In the genomic region with DNA sequence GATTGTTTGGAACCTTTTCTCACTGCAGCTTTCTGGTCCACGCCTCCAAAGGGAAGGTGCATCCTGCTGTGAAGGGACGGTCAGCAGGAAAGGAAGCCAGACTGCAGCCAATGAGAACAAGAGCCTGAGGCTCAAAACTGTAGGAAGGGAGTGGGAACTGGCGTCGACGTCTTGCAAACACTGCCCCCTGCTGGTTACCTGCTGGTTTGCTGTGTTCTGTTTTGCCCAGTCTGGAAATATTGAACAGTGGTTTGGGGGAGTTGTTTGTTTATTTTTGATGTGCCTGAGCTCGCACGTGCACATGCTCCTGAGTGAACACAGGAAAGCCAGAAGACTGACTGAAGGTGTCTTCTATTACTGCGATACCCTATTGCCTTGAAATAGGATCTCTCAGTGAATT, we compare ENCODE assay signal across 9 mouse cellular contexts. TPM values are rescaled to one million over a fixed set of nuclear protein-coding genes. Genes with fewer than 3 reads are reported as not detected.
DNase-seq lines count a peak whose midpoint lies in the region; ATAC-seq and TF ChIP-seq lines count a peak whose summit lies in the region.
"Had no signal": no experiment of that assay in that cellular context is flagged by ENCODE, and none has a peak within 500 bp of the region (broad histone marks: within the 10 kb centered on the region; RNA-seq: fewer than 3 reads in every experiment).

No protein-coding gene starts in this region.

- no peaks in the 10 kb centered on the region for H3K36me3 ChIP-seq in ES-Bruce4 (ENCODE audit: control insufficient read depth, insufficient read depth, low read length, poor library complexity, severe bottlenecking)
- H3K36me3 ChIP-seq in forebrain, embryonic 14.5 days (ENCODE audit: control insufficient read depth, insufficient read depth, low read length) = no peaks in the 10 kb centered on the region
- H3K36me3 ChIP-seq in hindbrain, embryonic 13.5 days = no peaks in the 10 kb centered on the region
- H3K36me3 ChIP-seq: heart, embryonic 15.5 days had no signal

- no peak overlapping the region for H3K27ac ChIP-seq in ES-Bruce4 (ENCODE audit: insufficient read depth, low read length)
- H3K27ac ChIP-seq in forebrain, embryonic 14.5 days (ENCODE audit: low read depth, low read length) = no peak overlapping the region
- no peak overlapping the region for H3K27ac ChIP-seq in hindbrain, embryonic 13.5 days
- H3K27ac ChIP-seq: heart, embryonic 15.5 days had no signal

- no peak for TF ChIP-seq POLR2A in ES-Bruce4 (IDR thresholded peaks at IDR 0.05; ENCODE audit: insufficient read depth, low read length)

- H3K4me1 ChIP-seq in ES-Bruce4 (ENCODE audit: control insufficient read depth, insufficient read depth, low read length) = peaks cover 3% of the 10 kb centered on the region
- no peaks in the 10 kb centered on the region for H3K4me1 ChIP-seq in forebrain, embryonic 14.5 days (ENCODE audit: control insufficient read depth, insufficient read depth, low read length)
- no peaks in the 10 kb centered on the region for H3K4me1 ChIP-seq in hindbrain, embryonic 13.5 days (replicated peaks)
- H3K4me1 ChIP-seq: heart, embryonic 15.5 days had no signal

- no peak for TF ChIP-seq EP300 in ES-Bruce4 (IDR thresholded peaks at IDR 0.05; ENCODE audit: insufficient read depth, low read depth, low read length)

- peak; percentile 57 for DNase-seq in c-Kit-positive CD71-negative TER-119-negative erythroid progenitor cells, embryonic 14.5 days (ENCODE audit: low read depth)
- peak; percentile 80 for DNase-seq in forebrain, embryonic 14.5 days (ENCODE audit: low spot score)
- peak; percentile 84 to 85 for DNase-seq in layer of hippocampus, postnatal 10 days (ENCODE audit: low spot score in 2 of 2)
- DNase-seq in lung, postnatal 4 days = peak; percentile 77 to 86
- DNase-seq in right cerebral cortex, adult 18-20 months = peak; percentile 77
- peak; percentile 62 for DNase-seq in urinary bladder, adult 18-20 months (ENCODE audit: low spot score in 2 of 2)

- peak; percentile 58; the same call in 1 of the 2 replicates for ATAC-seq in forebrain, embryonic 14.5 days
- ATAC-seq in hindbrain, embryonic 13.5 days (ENCODE audit: low FRiP score) = 0 out of 2 replicates have a peak, but pooled peaks have one; percentile 52

- no peak overlapping the region for H3K9ac ChIP-seq in ES-Bruce4 (ENCODE audit: low read depth, poor library complexity, severe bottlenecking)
- H3K9ac ChIP-seq in forebrain, embryonic 14.5 days (ENCODE audit: low read length) = no peak overlapping the region
- no peak overlapping the region for H3K9ac ChIP-seq in hindbrain, embryonic 13.5 days
- H3K9ac ChIP-seq: heart, embryonic 15.5 days had no signal

- peaks cover 8% of the 10 kb centered on the region for H3K9me3 ChIP-seq in ES-Bruce4 (replicated peaks; ENCODE audit: control insufficient read depth, insufficient read depth, low read length, poor library complexity, severe bottlenecking)
- H3K9me3 ChIP-seq in forebrain, embryonic 14.5 days (replicated peaks; ENCODE audit: control insufficient read depth, low read length) = no peaks in the 10 kb centered on the region
- no peaks in the 10 kb centered on the region for H3K9me3 ChIP-seq in hindbrain, embryonic 13.5 days
- H3K9me3 ChIP-seq: heart, embryonic 15.5 days had no signal

- 11% methylated on average over 8 of the region's 8 CpGs for WGBS in forebrain, embryonic 14.5 days
- 13% methylated on average over 8 of the region's 8 CpGs for WGBS in hindbrain, embryonic 13.5 days

- no peaks in the 10 kb centered on the region for H3K27me3 ChIP-seq in ES-Bruce4 (ENCODE audit: control insufficient read depth, insufficient read depth, low read length, poor library complexity, severe bottlenecking)
- H3K27me3 ChIP-seq in forebrain, embryonic 14.5 days (replicated peaks; ENCODE audit: control insufficient read depth, insufficient read depth, low read length) = no peaks in the 10 kb centered on the region
- no peaks in the 10 kb centered on the region for H3K27me3 ChIP-seq in hindbrain, embryonic 13.5 days
- H3K27me3 ChIP-seq: heart, embryonic 15.5 days had no signal

- no peak overlapping the region for H3K4me2 ChIP-seq in forebrain, embryonic 14.5 days (ENCODE audit: low read length)
- no peak overlapping the region for H3K4me2 ChIP-seq in hindbrain, embryonic 13.5 days
- H3K4me2 ChIP-seq: heart, embryonic 15.5 days had no signal

- no peak overlapping the region for H3K4me3 ChIP-seq in ES-Bruce4 (ENCODE audit: low read depth, low read length)
- H3K4me3 ChIP-seq in forebrain, embryonic 14.5 days (ENCODE audit: low read depth, low read length) = no peak overlapping the region
- H3K4me3 ChIP-seq in hindbrain, embryonic 13.5 days = no peak overlapping the region
- H3K4me3 ChIP-seq: heart, embryonic 15.5 days had no signal

- TF ChIP-seq CTCF in ES-Bruce4 (IDR thresholded peaks at IDR 0.05; ENCODE audit: low read depth, low read length) = peak; percentile 84

RNA-seq across cellular contexts. Expression of a gene that starts 1.4 kb away (rescaled TPM):
- polyA plus RNA-seq in ES-Bruce4 (2011; ENCODE audit: insufficient read depth, insufficient read length, low read depth, missing spikeins) = not detected in 2 replicates
- polyA plus RNA-seq in forebrain, embryonic 14.5 days (2014; fragmentation: Nextera tagmentation; extraction: Ambion mirVana) = not detected in 2 replicates
- polyA plus RNA-seq in hindbrain, embryonic 13.5 days (2015; fragmentation: Nextera tagmentation; extraction: Ambion mirVana) = not detected in 2 replicates
- total RNA-seq in layer of hippocampus, postnatal 10 days (2021) = not detected
- polyA plus RNA-seq: heart, embryonic 15.5 days had no signal

RNA-seq across cellular contexts. Expression of a gene that starts 26.0 kb away (rescaled TPM):
- not detected in 2 replicates for polyA plus RNA-seq in ES-Bruce4 (2011; ENCODE audit: insufficient read depth, insufficient read length, low read depth, missing spikeins)
- 0.96 and 1.5 TPM in 2 replicates for polyA plus RNA-seq in forebrain, embryonic 14.5 days (2014; fragmentation: Nextera tagmentation; extraction: Ambion mirVana)
- 1.8 and 1.9 TPM in 2 replicates for polyA plus RNA-seq in hindbrain, embryonic 13.5 days (2015; fragmentation: Nextera tagmentation; extraction: Ambion mirVana)
- 1 to 10 TPM in 1 of 2 experiments, under 1 TPM in 1; 0.98 to 1.2 TPM for total RNA-seq in layer of hippocampus, postnatal 10 days (2021)

RNA-seq across cellular contexts. Expression of a gene that starts 33.2 kb away (rescaled TPM):
- polyA plus RNA-seq in ES-Bruce4 (2011; ENCODE audit: insufficient read depth, insufficient read length, low read depth, missing spikeins) = not detected in 2 replicates
- polyA plus RNA-seq in forebrain, embryonic 14.5 days (2014; fragmentation: Nextera tagmentation; extraction: Ambion mirVana) = 4.1 and 4.5 TPM in 2 replicates
- 5.9 and 7.3 TPM in 2 replicates for polyA plus RNA-seq in hindbrain, embryonic 13.5 days (2015; fragmentation: Nextera tagmentation; extraction: Ambion mirVana)
- 1 to 10 TPM; 3.0 to 3.2 TPM for total RNA-seq in layer of hippocampus, postnatal 10 days (2021)

RNA-seq across cellular contexts. Expression of a gene that starts 53.6 kb away (rescaled TPM):
- not detected in 2 replicates for polyA plus RNA-seq in ES-Bruce4 (2011; ENCODE audit: insufficient read depth, insufficient read length, low read depth, missing spikeins)
- not detected in 2 replicates for polyA plus RNA-seq in forebrain, embryonic 14.5 days (2014; fragmentation: Nextera tagmentation; extraction: Ambion mirVana)
- not detected in 2 replicates for polyA plus RNA-seq in hindbrain, embryonic 13.5 days (2015; fragmentation: Nextera tagmentation; extraction: Ambion mirVana)
- not detected for total RNA-seq in layer of hippocampus, postnatal 10 days (2021)

RNA-seq across cellular contexts. Expression of a gene that starts 53.6 kb away (rescaled TPM):
- polyA plus RNA-seq in ES-Bruce4 (2011; ENCODE audit: insufficient read depth, insufficient read length, low read depth, missing spikeins) = not detected in 2 replicates
- 0.84 TPM in 1 of 2 replicates, not detected in the other for polyA plus RNA-seq in forebrain, embryonic 14.5 days (2014; fragmentation: Nextera tagmentation; extraction: Ambion mirVana)
- polyA plus RNA-seq in hindbrain, embryonic 13.5 days (2015; fragmentation: Nextera tagmentation; extraction: Ambion mirVana) = 0.79 TPM in 1 of 2 replicates, not detected in the other
- not detected for total RNA-seq in layer of hippocampus, postnatal 10 days (2021)
